ENCODE assay signal across 19 mouse cellular contexts in genomic region chr2:30859782-30860181, GRCm38 (mm10). TPM values are rescaled to one million over a fixed set of nuclear protein-coding genes. Genes with fewer than 3 reads are reported as not detected.
DNase-seq lines count a peak whose midpoint lies in the region; ATAC-seq and TF ChIP-seq lines count a peak whose summit lies in the region.
"Had no signal": no experiment of that assay in that cellular context is flagged by ENCODE, and none has a peak within 500 bp of the region (broad histone marks: within the 10 kb centered on the region; RNA-seq: fewer than 3 reads in every experiment).

No protein-coding gene starts in this region.

- peaks cover 2% of the 10 kb centered on the region; the same call in 1 of the 2 replicates for H3K27me3 ChIP-seq in heart, embryonic 10.5 days (ENCODE audit: insufficient read depth, poor library complexity, severe bottlenecking)
- no peaks in the 10 kb centered on the region; the same call in 1 of the 2 replicates for H3K27me3 ChIP-seq in heart, embryonic 16.5 days (ENCODE audit: control insufficient read depth, insufficient read depth, low read length)
- no peaks in the 10 kb centered on the region for H3K27me3 ChIP-seq in limb, embryonic 12.5 days
- no peaks in the 10 kb centered on the region for H3K27me3 ChIP-seq in kidney, adult 2 months (replicated peaks; ENCODE audit: control insufficient read depth, insufficient read depth, low read length)
- no peaks in the 10 kb centered on the region; the same call in 1 of the 2 replicates for H3K27me3 ChIP-seq in forebrain, postnatal 0 days (ENCODE audit: insufficient read depth, low read length)
- H3K27me3 ChIP-seq: hindbrain, embryonic 15.5 days had no signal

- H3K4me2 ChIP-seq in heart, embryonic 16.5 days (ENCODE audit: low read depth, low read length) = no peak overlapping the region
- 0 out of 2 replicates have a peak overlapping the region, but pooled peaks have one; percentile 8 for H3K4me2 ChIP-seq in limb, embryonic 12.5 days
- no peak overlapping the region for H3K4me2 ChIP-seq in forebrain, postnatal 0 days (ENCODE audit: low read depth)
- H3K4me2 ChIP-seq: hindbrain, embryonic 15.5 days had no signal

- 67% methylated on average over 5 of the region's 5 CpGs for WGBS in heart, embryonic 10.5 days
- WGBS in heart, embryonic 16.5 days = 59% methylated on average over 5 of the region's 5 CpGs
- 75% methylated on average over 5 of the region's 5 CpGs for WGBS in limb, embryonic 12.5 days
- 84% methylated on average over 5 of the region's 5 CpGs for WGBS in kidney, adult 2 months
- 87% methylated on average over 5 of the region's 5 CpGs for WGBS in forebrain, postnatal 0 days

- ATAC-seq in heart, embryonic 16.5 days (replicated peaks; ENCODE audit: extremely low read depth, insufficient read depth, low FRiP score) = no peak
- ATAC-seq in limb, embryonic 12.5 days (ENCODE audit: insufficient number of reproducible peaks, insufficient read depth, low FRiP score, low TSS enrichment, low read depth) = no peak
- no peak for ATAC-seq in forebrain, postnatal 0 days
- ATAC-seq: CD4-positive, CD25-positive, alpha-beta regulatory T cell, adult 4 months; forebrain, embryonic 14.5 days; intestine, embryonic 16.5 days had no signal

- H3K4me1 ChIP-seq in heart, embryonic 10.5 days = peaks cover 85% of the 10 kb centered on the region
- H3K4me1 ChIP-seq in heart, embryonic 16.5 days (ENCODE audit: control insufficient read depth, insufficient read depth, low read length) = peaks cover 32% of the 10 kb centered on the region
- H3K4me1 ChIP-seq in limb, embryonic 12.5 days (replicated peaks) = peaks cover 93% of the 10 kb centered on the region
- 0 out of 2 replicates have a peak, but pooled peaks cover 3% of the 10 kb centered on the region for H3K4me1 ChIP-seq in kidney, adult 2 months (ENCODE audit: control insufficient read depth, insufficient read depth, low read length)
- H3K4me1 ChIP-seq in forebrain, postnatal 0 days (ENCODE audit: insufficient read depth) = no peaks in the 10 kb centered on the region

- no peaks in the 10 kb centered on the region for H3K9me3 ChIP-seq in heart, embryonic 10.5 days
- no peaks in the 10 kb centered on the region for H3K9me3 ChIP-seq in heart, embryonic 16.5 days (replicated peaks; ENCODE audit: control insufficient read depth, low read length)
- H3K9me3 ChIP-seq in limb, embryonic 12.5 days = no peaks in the 10 kb centered on the region
- H3K9me3 ChIP-seq in forebrain, postnatal 0 days (ENCODE audit: low read length) = no peaks in the 10 kb centered on the region
- H3K9me3 ChIP-seq: forebrain, embryonic 10.5 days; G1E; hindbrain, embryonic 15.5 days had no signal

- no peak for TF ChIP-seq CTCF in kidney, adult 2 months (conservative IDR thresholded peaks at IDR 0.05; ENCODE audit: insufficient read depth, insufficient read length, low read depth, low read length)
- TF ChIP-seq CTCF in forebrain, postnatal 0 days (IDR thresholded peaks at IDR 0.05; ENCODE audit: low read depth) = no peak

- TF ChIP-seq POLR2A in kidney, adult 2 months (IDR thresholded peaks at IDR 0.05; ENCODE audit: low read depth, low read length) = no peak

- peak overlapping the region; percentile 20; the same call in 1 of the 2 replicates for H3K9ac ChIP-seq in heart, embryonic 16.5 days (ENCODE audit: low read length)
- H3K9ac ChIP-seq in limb, embryonic 12.5 days (replicated peaks) = no peak overlapping the region; the same call in 1 of the 2 replicates
- no peak overlapping the region for H3K9ac ChIP-seq in forebrain, postnatal 0 days
- H3K9ac ChIP-seq: hindbrain, embryonic 15.5 days had no signal

- H3K36me3 ChIP-seq in heart, embryonic 10.5 days = 0 out of 2 replicates have a peak, but pooled peaks cover 1% of the 10 kb centered on the region
- no peaks in the 10 kb centered on the region for H3K36me3 ChIP-seq in heart, embryonic 16.5 days (ENCODE audit: control insufficient read depth, insufficient read depth)
- peaks cover 4% of the 10 kb centered on the region; the same call in 1 of the 2 replicates for H3K36me3 ChIP-seq in limb, embryonic 12.5 days
- H3K36me3 ChIP-seq in kidney, adult 2 months (ENCODE audit: control insufficient read depth, insufficient read depth, low read length) = no peaks in the 10 kb centered on the region
- no peaks in the 10 kb centered on the region for H3K36me3 ChIP-seq in forebrain, postnatal 0 days (ENCODE audit: insufficient read depth)
- H3K36me3 ChIP-seq: forebrain, embryonic 10.5 days; G1E; hindbrain, embryonic 15.5 days had no signal

- DNase-seq in heart, embryonic 10.5 days (ENCODE audit: low spot score) = no peak
- DNase-seq in heart, adult 8-10 months (ENCODE audit: low spot score) = no peak
- no peak for DNase-seq in heart, postnatal 14 days
- DNase-seq in kidney, adult 2 months = no peak
- no peak for DNase-seq in forebrain, postnatal 0 days
- DNase-seq: adrenal gland, adult 8-10 months; adrenal gland, postnatal 36 days; B cell, adult 2 months; cerebellum, adult 2 months; cerebellum, postnatal 10 days; gastrocnemius, postnatal 10 days had no signal

- intact Hi-C loops in heart, postnatal 14 days (cut with DNase I) = no loop called here

- no peak overlapping the region for H3K4me3 ChIP-seq in heart, embryonic 10.5 days
- no peak overlapping the region for H3K4me3 ChIP-seq in heart, embryonic 16.5 days (ENCODE audit: low read length)
- no peak overlapping the region for H3K4me3 ChIP-seq in limb, embryonic 12.5 days (replicated peaks)
- H3K4me3 ChIP-seq in kidney, adult 2 months (ENCODE audit: insufficient read depth, low read depth, low read length) = no peak overlapping the region
- H3K4me3 ChIP-seq in forebrain, postnatal 0 days (ENCODE audit: low read depth, low read length) = no peak overlapping the region
- H3K4me3 ChIP-seq: forebrain, embryonic 10.5 days; hindbrain, embryonic 15.5 days had no signal

- H3K27ac ChIP-seq in heart, embryonic 10.5 days = peak overlapping the region; percentile 60; the same call in 1 of the 2 replicates
- H3K27ac ChIP-seq in heart, embryonic 16.5 days (ENCODE audit: low read length) = no peak overlapping the region
- H3K27ac ChIP-seq in limb, embryonic 12.5 days = peak overlapping the region; percentile 84; the same call in 1 of the 2 replicates
- no peak overlapping the region for H3K27ac ChIP-seq in kidney, adult 2 months (ENCODE audit: insufficient read depth, low read depth, low read length)
- no peak overlapping the region for H3K27ac ChIP-seq in forebrain, postnatal 0 days (ENCODE audit: low read depth, low read length)
- H3K27ac ChIP-seq: forebrain, embryonic 10.5 days; hindbrain, embryonic 15.5 days had no signal

RNA-seq across cellular contexts. Expression of gene Prrx2, which starts 25.0 kb away (rescaled TPM):
- polyA plus RNA-seq in heart, embryonic 10.5 days (2016; fragmentation: Nextera tagmentation; extraction: Ambion mirVana) = 49.1 and 73.9 TPM in 2 replicates
- total RNA-seq in heart, adult 8-10 months (2022) = under 1 TPM; 0.28 to 1.00 (median 0.73) TPM
- polyA plus RNA-seq in heart, embryonic 16.5 days (2015; fragmentation: Nextera tagmentation; extraction: Ambion mirVana) = 10.8 and 13.9 TPM in 2 replicates
- 1 to 10 TPM in 1 of 2 experiments, under 1 TPM in 1; 0.80 to 1.2 TPM for total RNA-seq in heart, postnatal 14 days (2021)
- 194 and 201 TPM in 2 replicates for polyA plus RNA-seq in limb, embryonic 12.5 days (2016; fragmentation: Nextera tagmentation; extraction: Ambion mirVana)
- 4.7 and 6.7 TPM in 2 replicates for polyA plus RNA-seq in kidney, adult 2 months (2012; rRNA removed)
- total RNA-seq in forebrain, postnatal 0 days (2014; rRNA removed) = 2.5 and 4.1 TPM in 2 replicates
- polyA plus RNA-seq in forebrain, postnatal 0 days (2015; fragmentation: Nextera tagmentation; extraction: Ambion mirVana) = 3.6 and 3.7 TPM in 2 replicates
- total RNA-seq: G1E had no signal
- polyA plus RNA-seq: CD4-positive, CD25-positive, alpha-beta regulatory T cell, adult 4 months; G1E had no signal

RNA-seq across cellular contexts. Expression of gene Asb6, which starts 29.6 kb away (rescaled TPM):
- polyA plus RNA-seq in heart, embryonic 10.5 days (2016; fragmentation: Nextera tagmentation; extraction: Ambion mirVana) = 31.3 and 40.1 TPM in 2 replicates
- 10 to 100 TPM in 1 of 4 experiments, 1 to 10 TPM in 3; 8.4 to 11.3 (median 8.7) TPM for total RNA-seq in heart, adult 8-10 months (2022)
- 20.1 and 22.5 TPM in 2 replicates for polyA plus RNA-seq in heart, embryonic 16.5 days (2015; fragmentation: Nextera tagmentation; extraction: Ambion mirVana)
- 1 to 10 TPM; 7.9 to 9.0 TPM for total RNA-seq in heart, postnatal 14 days (2021)
- 44.9 and 47.4 TPM in 2 replicates for polyA plus RNA-seq in limb, embryonic 12.5 days (2016; fragmentation: Nextera tagmentation; extraction: Ambion mirVana)
- 24.5 and 35.2 TPM in 2 replicates for polyA plus RNA-seq in kidney, adult 2 months (2012; rRNA removed)
- total RNA-seq in forebrain, postnatal 0 days (2014; rRNA removed) = 32.7 and 45.2 TPM in 2 replicates
- 31.3 and 36.0 TPM in 2 replicates for polyA plus RNA-seq in forebrain, postnatal 0 days (2015; fragmentation: Nextera tagmentation; extraction: Ambion mirVana)

RNA-seq across cellular contexts. Expression of gene Ntmt1, which starts 52.2 kb away (rescaled TPM):
- polyA plus RNA-seq in heart, embryonic 10.5 days (2016; fragmentation: Nextera tagmentation; extraction: Ambion mirVana) = 102 and 116 TPM in 2 replicates
- total RNA-seq in heart, adult 8-10 months (2022) = 10 to 100 TPM; 23.8 to 27.7 (median 25.3) TPM
- polyA plus RNA-seq in heart, embryonic 16.5 days (2015; fragmentation: Nextera tagmentation; extraction: Ambion mirVana) = 90.0 and 90.4 TPM in 2 replicates
- total RNA-seq in heart, postnatal 14 days (2021) = 10 to 100 TPM; 30.0 to 34.5 TPM
- 103 and 108 TPM in 2 replicates for polyA plus RNA-seq in limb, embryonic 12.5 days (2016; fragmentation: Nextera tagmentation; extraction: Ambion mirVana)
- 26.4 and 27.3 TPM in 2 replicates for polyA plus RNA-seq in kidney, adult 2 months (2012; rRNA removed)
- 87.6 and 105 TPM in 2 replicates for total RNA-seq in forebrain, postnatal 0 days (2014; rRNA removed)
- polyA plus RNA-seq in forebrain, postnatal 0 days (2015; fragmentation: Nextera tagmentation; extraction: Ambion mirVana) = 106 and 107 TPM in 2 replicates

RNA-seq across cellular contexts. Expression of gene 1700001O22Rik, which starts 56.3 kb away (rescaled TPM):
- 1.3 and 1.8 TPM in 2 replicates for polyA plus RNA-seq in heart, embryonic 10.5 days (2016; fragmentation: Nextera tagmentation; extraction: Ambion mirVana)
- total RNA-seq in heart, adult 8-10 months (2022) = 1 to 10 TPM in 1 of 4 experiments, under 1 TPM in 3; 0.24 to 1.2 (median 0.55) TPM
- 2.2 and 2.7 TPM in 2 replicates for polyA plus RNA-seq in heart, embryonic 16.5 days (2015; fragmentation: Nextera tagmentation; extraction: Ambion mirVana)
- total RNA-seq in heart, postnatal 14 days (2021) = 1 to 10 TPM in 1 of 2 experiments, under 1 TPM in 1; 0.57 to 1.0 TPM
- polyA plus RNA-seq in limb, embryonic 12.5 days (2016; fragmentation: Nextera tagmentation; extraction: Ambion mirVana) = 3.1 and 5.4 TPM in 2 replicates
- polyA plus RNA-seq in kidney, adult 2 months (2012; rRNA removed) = 1.7 and 4.1 TPM in 2 replicates
- total RNA-seq in forebrain, postnatal 0 days (2014; rRNA removed) = 0.77 and 1.8 TPM in 2 replicates
- polyA plus RNA-seq in forebrain, postnatal 0 days (2015; fragmentation: Nextera tagmentation; extraction: Ambion mirVana) = 1.4 and 1.5 TPM in 2 replicates
- polyA plus RNA-seq: G1E had no signal

Comparison
In these comparisons a context has a peak if more than half of its experiments do, and no peak if none do; other contexts are left out.
1. H3K27ac ChIP-seq: peak in heart, embryonic 10.5 days (single experiment) and limb, embryonic 12.5 days (single experiment); none in heart, embryonic 16.5 days (single experiment), kidney, adult 2 months (single experiment) and forebrain, postnatal 0 days (single experiment).